Mouse (Mus musculus) ZHBTc4 (cell line): Measurements from ENCODE around the gene Dnmt3a.

Source experiments
- DNase-seq: peaks from one replicate; pipeline ENCODE4 v3.0.0-alpha.2; 2011; ENCODE audit warnings: low read depth, low spot score

The Dnmt3a gene

DNA sequence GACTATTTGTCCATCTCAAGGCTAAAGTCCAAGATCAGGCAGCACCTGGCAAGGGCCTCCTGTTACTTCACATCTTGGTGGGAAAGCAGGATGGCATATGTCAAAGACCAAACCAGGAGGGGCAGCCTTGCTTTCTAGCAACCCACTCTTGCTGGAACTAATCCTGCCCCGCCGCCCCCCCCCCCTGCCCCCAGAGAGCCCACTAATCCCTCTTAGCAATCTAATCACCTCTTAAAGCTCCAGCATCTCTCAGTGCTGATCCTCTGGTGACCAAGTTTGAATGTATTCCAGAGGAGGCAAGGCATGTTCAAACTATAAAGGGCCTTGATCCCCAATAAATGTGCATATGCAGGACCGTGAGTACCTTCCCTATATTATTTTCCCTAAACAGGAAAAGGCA, 18.8 kb upstream of the Dnmt3a start:
- DNase-seq: no peak

DNA sequence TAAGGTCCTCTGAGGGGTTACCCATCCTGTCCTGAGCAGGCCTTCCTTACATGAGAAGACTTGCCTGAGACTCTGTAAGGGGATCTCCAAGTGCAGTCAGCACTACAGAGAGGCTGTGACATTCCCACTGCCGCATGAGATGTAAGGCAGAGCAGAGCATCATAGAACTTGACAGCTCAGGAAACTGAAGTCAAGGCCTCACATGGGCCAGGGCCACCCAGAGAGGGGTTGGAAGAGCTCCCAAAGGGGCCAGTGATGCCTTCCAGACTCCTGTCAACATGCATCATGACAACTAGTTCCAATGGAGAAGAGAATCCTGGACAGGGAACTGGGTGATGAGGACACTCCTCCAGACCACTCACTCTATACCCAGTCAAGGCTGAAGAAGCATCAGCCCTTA, 18.3 kb upstream of the Dnmt3a start:
- DNase-seq: no peak

DNA sequence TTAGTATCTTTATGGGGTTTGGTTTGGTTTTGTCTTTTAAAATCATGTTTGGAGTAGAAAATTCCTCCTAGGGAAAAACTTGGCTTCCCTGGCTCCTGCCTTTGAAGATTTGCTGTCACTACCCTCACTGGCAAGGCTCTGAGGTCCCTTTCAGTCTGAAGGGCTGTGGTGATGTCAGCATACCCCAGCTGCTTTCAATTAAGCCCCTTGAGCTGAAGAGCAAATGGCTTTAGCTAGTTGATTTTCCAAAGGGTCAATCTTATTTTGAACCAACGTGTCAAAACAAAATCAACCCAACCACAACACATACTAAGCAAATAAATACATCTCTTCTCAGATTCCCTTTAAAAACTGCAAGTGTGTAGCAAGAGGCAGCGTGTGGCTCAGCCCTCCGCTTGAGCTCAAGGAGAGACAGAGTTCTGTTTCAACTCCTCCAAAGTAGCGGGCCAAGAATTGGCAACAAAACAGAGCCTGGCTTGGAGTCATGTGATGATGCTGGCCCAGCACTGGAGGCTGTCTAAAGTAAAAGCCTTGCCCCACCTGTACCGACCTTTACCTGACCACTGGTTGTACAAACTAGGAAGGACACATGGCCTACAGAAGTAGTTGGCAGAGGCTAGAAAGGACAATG, 17.3 kb upstream of the Dnmt3a start:
- no peak for DNase-seq

DNA sequence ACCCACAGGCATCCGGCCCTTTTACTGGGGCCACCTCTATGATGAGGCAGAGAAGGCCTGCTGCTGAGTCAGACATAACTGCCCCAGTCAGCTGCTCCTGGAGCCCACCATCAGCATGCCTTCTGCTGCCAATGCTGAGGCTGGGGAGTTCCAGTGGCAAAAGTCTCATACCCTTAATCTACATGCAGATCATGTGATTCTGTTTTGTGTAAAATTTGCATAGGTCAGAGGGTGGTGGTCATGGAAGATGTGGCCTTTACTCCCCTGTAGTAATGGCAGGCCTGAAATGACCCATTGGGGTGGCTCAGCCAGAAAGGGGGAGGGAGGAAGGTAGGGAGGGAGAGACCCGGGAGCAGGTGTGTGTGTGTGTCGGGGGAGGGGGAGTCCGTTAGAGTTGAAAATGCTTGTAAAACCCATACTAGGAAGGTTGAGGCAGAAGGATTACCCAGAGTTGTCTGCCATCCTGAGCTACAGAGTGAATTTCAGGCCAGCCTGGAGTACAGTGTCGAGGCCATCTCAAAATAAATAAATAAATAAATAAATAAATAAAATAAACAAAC, 16.1 kb upstream of the Dnmt3a start:
- DNase-seq: no peak

DNA sequence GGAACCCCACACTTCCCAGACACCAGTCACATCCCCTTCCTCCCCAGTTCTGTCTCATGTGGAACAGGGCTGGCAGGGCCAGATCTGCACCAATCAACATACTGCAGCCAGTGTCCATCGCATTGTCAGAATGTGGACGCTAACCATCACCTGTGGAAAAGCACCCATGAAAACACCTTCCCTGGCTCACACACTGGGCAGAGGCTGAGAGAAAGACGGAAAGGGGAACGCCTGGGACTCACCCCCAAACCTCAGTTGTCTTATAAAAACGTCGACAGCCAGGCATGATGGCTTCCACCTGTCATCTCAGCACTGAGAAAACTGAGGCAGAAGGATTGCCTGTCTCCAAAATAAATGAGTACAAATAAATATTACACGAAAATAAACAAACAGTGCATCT, 14.6 kb upstream of the Dnmt3a start:
- DNase-seq: no peak

DNA sequence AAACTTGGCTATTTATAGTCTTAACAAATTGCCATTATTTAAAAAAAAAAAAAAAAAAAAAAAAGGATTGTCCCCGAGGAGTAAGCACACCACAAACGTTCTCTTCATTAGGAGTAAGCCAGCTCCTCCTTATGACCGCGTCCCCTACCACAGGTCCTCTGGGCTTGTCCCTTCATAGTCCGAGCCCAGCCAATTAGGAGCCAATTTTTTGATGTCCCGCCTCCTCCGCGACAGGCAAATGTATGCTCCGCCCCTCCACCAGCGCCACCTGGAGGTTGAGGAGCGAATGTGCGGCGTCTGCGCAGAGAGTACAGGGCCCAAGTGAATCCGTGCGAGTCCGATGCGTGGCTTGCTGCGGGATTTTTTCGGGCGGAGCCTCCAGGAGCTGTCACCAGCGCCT, 14.1 kb upstream of the Dnmt3a start:
- peak; percentile 94 for DNase-seq

DNA sequence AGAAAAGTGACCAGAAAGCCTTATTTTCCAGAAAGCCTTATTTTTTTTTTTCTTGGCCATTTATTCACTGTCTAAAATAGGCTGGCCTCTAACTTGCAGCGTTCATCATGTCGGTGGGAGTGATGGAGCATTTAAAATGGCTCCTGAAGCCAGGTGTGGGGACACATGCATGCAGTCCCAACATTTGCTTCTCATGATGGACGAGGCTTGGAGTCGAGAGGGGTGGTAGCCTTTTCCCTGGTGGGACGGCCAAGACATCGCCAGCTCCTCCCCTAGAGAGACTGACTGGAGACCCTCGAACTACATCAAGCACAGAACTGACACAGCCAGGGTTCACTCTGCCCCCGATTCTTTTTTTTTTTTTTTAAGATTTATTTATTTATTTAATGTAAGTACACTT, 13.6 kb upstream of the Dnmt3a start:
- peak; percentile 12 for DNase-seq

DNA sequence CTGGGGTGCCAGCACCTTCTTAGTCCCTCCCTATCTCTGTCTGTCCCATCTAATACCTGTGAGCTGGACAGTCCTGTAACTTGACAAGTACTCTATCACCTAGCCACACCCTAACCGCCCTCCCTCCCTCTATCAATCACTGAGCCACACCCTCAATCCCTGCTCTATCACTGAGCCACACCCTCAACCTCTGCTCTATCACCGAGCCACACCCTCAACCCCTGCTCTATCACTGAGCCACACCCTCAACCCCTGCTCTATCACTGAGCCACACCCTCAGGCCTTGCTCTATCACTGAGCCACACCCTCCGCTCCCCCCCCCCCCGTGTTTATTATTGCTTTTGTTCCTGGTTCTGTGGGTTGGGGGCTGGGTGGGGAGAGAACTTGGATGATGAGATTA, 10.2 kb upstream of the Dnmt3a start:
- DNase-seq: peak; percentile 18

DNA sequence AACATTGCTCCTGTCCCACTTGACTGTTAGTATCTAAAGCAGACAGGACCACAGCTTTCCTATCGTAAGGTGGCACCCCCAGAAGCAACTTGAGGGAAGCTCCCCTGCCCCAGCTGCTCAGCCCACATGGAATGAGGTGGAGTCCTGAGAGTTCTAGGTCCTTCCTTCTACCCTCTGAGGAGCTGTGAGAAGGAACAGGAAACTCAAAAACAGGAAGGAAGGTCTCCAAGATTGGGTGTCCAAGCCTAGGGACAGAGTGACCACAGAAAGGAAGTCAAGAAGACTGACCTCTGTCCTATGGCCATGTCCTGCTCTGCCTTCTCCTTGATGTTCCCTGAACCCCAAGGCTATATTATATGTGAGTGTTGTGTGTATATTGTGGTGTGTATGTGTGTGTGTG, 6.3 kb upstream of the Dnmt3a start:
- DNase-seq: no peak

DNA sequence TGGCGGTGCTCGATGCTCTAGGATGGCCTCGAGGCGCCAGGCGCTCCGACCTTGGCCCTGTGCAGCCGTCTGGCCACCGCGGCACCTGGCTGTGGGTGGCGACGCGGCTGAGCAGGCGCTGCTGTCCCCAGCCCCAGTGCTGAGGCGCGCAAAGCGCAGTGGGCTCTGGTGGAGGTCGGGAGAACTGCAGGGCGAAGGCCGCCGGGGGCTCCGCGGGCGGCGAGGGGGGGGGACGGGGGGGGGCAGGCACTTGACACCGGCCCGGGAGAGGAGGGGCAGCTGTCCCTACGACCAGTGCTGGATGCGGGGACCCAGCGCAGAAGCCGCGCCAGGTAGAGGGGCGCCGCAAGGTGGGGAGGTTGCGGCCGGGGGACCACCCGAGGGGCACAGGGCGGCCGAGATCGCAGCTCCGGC, 471 bp downstream of the Dnmt3a start:
- peak; percentile 85 for DNase-seq

DNA sequence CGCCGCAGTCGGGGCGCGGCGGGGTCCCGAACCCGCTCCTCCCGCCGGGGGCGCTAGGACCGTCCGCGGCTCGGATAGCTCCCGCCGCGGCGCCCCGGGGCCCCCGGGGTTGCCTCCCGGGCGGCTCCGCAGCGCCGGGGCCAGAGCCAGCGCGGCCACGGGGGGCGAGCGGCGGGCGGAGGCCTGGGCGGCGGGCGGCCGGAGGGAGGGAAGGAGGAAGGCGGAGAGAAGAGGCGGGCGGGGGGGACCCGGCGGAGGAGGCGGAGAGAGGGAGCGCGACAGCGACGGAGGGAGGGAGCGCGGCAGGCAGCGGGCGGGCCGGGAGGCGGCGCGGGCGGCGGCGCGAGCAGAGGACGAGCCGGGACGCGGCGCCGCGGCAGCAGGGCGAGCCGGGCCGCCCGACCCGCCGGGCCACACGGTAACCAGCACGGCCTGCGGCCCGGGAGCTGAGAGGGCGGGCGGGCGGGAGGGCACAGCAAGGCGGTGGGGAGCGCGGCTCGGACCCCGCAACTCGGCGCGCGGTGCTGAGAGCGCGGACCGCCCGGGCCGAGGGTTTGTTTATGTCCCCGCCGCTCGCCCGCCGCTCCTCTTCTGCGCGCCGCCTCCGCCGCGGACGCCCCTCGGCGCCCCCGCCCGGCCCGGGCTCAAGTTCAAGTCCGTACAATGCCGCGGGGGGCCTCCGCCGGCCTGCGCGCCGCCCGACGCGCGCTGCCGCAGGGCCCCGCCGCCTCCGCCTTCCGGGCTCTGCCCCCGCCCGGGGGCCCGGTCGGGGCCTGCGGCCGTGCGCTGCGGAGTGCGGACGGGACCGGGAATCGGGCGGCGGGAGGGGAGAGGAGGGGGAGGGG, 1.1 kb downstream of the Dnmt3a start:
- DNase-seq: peak; percentile 42

DNA sequence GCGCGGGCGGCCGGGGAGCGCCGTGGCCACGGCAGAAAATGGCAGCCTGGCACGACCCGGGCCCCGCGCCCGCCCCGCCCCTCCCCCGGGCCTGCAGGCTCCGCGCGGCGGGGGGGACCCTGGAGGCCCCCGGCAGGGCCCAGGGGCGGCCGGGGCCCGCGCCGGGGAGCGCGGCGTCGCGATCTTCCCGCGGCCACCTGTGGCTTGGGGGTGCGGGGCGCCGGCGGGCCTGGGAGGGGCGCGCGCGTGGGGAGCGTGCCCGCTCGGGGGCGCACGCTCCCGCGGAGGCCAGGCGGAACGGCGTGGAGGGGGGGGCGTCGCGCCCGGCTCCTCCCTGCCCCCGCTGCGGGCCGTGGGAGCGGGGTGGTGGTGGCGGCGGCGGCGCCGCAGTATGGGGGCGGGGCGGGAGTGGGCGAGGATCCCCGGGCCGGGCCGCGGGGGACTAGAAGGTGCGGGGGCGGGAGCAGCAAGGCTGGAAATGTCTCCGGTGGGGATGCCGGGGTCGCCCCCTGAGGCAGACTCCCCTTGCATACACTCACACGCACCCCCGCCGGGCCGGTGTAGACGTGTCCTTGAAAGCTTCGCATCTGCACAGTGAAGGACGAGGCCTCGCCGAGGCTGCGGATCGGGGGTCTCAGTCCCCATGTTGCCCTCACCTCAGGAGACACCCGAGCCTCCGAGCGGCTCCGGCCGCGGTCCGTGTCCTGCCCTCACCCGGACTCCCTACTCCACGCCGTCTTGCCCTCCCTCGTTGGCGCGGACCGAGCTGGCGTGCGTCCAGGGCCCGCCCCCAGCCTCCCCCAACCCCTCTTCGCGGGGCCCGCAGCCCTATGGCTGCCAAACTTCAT, 2.0 kb downstream of the Dnmt3a start:
- DNase-seq: peak; percentile 55

DNA sequence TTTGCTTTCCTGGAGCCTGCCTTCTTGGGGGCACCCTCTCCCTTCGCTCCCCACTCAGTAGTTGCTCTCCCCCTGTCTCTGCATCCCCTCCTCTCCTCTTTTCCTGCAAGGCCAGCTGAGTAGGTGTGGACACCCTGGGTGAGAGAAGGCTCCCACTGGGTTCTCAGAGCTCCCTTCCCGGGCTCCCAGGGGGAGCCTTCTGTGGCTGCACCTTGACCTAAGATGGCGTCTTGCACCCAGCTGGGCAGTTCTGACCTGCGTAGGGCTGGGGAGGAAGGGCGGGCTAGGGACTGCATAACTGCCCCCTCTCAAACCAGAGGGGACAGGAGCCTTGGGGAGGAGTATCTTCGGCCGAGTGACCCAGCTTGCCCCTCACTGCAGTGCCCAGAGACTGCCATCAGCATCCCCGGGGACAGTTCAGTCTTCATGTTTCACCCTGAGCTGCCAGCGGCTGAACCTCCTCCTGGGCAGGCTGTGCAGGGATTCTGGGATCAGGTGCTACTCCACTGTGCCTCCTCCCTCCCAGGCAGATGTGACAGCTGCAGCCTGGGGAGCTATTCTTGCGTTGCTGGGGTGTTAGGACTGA, 2.7 kb downstream of the Dnmt3a start:
- peak; percentile 47 for DNase-seq

DNA sequence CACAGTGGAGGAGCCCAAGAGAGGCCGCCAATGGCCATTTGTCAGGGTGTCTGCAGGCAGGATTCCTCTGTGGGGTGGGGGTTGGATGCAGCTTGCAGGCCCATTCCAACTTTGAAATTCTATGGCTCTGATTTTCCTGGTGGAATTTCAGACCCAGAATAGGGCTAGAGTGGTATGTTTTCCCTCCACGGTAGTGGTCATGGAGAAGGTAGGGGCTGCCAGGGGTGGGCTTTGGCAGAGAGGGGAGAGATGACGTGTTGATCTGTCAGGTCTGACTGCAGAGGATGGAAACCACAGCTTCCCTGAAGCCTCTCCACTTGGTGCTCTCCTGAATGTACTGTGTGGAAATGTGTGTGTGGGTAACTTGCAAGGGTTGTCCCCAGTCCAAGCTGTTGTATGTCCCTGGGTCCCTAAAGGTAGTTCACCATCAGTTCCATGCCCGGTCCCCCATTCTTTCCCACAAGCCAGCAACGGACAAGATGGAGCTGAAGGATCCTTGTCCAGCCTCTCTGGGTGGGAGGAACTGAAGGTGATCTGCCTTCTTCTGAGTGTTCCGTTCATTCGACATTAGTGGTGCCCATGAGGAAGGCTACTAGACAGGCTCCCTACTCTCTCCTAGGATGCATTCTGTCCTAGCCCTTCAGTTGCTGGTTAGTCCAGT, 3.8 kb downstream of the Dnmt3a start:
- DNase-seq: no peak

DNA sequence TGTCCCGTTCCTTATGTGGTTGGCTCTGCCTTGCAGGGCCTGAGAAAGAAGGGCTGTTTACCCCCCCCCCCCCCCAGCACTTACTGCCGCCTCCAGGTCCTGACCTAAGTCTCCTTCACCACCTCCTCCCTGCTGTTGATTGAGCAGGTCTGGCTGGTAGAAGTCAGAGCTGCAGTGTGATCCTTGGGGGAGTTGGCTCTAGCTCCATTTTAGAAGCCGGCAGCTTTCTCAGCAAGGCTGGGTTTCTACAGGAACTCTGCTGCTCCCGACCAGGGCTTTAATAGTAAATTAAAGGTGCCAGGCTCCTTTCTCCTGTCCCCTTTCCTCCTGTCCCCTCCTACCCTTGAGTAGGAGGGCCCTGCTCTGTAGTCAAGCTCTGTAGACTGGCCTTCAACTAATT, 4.6 kb downstream of the Dnmt3a start:
- DNase-seq: no peak

DNA sequence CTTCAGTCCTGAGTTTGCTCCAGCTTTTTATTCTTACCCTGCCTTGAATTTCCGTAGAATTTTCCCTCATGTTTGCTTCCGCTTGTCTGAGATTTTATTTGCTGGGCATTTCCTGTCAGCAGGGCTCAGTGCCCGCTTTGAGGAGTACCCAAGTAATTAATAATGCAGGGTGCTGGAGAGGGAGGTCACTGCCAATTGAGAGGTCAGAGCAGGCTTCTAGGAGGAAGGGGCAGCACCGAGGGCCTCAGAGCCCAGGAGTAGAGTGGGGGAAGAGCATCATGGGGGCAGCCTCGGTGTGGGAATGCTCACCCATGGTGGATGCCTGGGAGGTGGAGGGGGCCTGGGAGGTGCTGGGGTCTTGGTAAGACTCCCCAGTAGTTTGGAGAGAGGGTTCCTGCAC, 5.8 kb downstream of the Dnmt3a start:
- no peak for DNase-seq

DNA sequence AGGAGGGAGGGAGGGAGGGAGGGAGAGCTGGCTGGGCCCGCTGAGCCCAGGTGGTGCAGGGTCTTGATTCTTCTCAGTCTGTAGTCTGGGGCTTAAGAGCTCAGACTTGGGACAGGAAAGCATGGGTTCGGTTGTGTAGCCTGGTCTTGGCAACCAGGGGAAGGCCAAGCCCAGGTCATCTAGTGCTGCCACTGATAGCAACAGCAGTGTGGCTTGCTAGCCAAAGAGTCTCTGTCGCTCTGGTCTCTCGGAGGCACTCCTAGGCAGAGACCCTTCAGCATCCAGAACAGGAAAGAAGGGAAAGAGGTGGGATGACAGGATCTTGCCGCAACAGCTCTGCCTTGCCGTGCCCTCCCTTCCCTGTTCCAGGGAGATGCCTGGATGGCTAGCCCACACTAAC, 6.4 kb downstream of the Dnmt3a start:
- no peak for DNase-seq

DNA sequence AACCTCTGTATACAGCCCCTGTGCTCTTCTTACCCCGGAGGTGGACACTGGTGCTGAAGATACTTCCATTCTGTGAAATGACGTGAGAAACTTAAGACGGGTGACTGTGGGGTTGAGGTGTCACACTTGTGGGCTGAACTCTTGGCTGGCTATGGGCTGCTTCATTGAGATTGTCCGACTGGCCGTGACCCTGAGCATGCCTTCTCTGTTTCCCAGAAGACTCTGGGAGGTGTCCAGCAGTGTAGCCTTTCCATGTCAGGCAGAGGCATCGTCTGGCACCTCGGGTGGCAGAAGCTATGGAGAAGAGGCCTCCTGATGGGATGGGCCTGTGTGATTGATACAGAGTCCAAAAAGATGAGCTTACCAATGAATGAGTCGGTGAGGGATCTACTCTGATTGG, 7.3 kb downstream of the Dnmt3a start:
- DNase-seq: no peak

DNA sequence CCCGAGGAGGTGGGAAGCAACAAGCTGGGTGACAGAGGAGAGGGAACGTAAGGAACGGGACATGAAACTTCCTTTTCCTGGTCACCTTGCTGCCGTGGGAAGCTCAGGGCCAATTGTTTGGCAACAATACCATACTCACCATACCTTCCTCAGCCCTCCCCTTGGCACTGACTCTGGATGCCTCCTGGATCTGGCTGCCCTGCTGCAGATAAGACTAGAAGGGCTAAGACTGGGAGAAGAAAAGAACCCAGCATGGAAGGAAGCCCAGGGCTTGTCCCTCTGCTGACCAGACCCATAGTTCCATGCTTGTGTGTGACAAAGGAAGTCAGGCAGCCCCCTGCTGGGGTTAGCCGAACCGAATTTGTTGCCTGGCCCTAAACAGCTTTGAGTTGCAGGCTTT, 9.6 kb downstream of the Dnmt3a start:
- DNase-seq: no peak

DNA sequence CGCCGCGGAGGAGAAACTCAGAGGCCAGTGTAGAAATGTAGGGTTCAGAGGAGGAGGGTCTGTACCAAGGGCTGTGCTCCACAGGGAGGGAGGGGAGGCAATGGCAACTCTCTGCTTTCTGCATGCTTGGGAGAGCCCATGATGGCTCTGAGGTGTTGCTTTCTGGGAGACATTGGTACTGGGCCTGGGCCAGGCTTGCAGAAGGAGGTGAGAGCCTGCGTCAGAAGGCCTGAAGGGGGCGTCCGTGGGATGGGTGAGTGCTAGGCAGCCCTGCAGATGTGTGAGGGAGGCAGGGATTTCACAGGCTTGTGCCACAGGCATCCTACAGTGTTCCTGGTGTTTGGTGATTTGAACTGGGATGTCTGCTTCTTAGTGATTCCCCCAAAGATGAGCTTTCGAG, 11.2 kb downstream of the Dnmt3a start:
- DNase-seq: peak; percentile 59

DNA sequence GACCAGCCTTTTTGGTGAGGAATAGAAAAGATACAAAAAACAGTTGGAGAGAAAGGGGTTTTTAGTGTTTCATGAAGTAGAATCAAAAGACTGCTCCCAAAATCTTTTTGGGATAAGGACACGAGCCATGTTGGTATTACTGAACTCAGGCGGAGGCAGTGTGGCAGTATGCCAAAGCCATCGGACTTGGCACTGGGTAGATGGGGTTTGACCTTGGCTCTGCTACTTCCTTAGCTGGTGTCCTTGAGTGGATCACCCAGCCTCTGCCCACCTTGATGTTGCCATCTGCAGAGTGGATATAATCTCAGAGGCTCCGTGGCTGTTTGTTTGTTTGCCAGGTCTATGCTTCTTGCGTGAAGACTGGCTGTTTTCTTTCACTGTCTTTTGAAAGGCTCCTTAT, 11.8 kb downstream of the Dnmt3a start:
- DNase-seq: no peak
